Mouse (Mus musculus): Measurements from ENCODE around the gene Dpf1. TPM values are rescaled to one million over a fixed set of nuclear protein-coding genes. Genes with fewer than 3 reads are reported as not detected.

Gene Dpf1
- polyA plus RNA-seq, 1 experiment from 2014 or later, result 2.2 TPM

DNA sequence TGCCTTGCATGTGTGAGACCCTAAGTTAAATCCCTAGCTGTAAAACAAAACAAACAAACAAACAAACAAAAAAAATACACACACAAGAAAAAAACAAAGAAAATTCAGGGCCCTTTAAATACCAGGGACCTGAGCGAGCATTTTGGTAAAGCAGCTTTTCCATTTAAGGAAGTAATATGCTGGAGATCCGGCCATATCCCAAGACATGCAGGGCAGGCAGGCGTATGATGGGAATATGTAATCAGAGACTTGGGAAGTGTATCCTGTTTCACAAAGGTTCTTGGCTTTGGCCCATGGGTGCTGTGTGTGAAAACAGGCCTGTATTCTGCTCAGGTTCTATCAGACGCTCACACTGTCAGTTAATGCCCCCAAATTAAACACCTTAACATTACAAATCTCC lies 26.2 kb upstream of the Dpf1 start:
- ATAC-seq (ENCODE audit: insufficient number of reproducible peaks, low FRiP score), result no peak
- Histone ChIP-seq H3K9ac (no peak overlapping the region), H3K4me2 (no peak overlapping the region), H3K36me3 (no peaks in the 10 kb centered on the region), H3K9me3 (replicated peaks) (no peaks in the 10 kb centered on the region), H3K27ac (ENCODE audit: poor library complexity, severe bottlenecking) (no peak overlapping the region), H3K4me1 (replicated peaks) (peaks cover 46% of the 10 kb centered on the region), H3K4me3 (no peak overlapping the region), H3K27me3 (replicated peaks) (peaks cover 8% of the 10 kb centered on the region)
- 81% methylated on average over 4 of the region's 4 CpGs for WGBS

DNA sequence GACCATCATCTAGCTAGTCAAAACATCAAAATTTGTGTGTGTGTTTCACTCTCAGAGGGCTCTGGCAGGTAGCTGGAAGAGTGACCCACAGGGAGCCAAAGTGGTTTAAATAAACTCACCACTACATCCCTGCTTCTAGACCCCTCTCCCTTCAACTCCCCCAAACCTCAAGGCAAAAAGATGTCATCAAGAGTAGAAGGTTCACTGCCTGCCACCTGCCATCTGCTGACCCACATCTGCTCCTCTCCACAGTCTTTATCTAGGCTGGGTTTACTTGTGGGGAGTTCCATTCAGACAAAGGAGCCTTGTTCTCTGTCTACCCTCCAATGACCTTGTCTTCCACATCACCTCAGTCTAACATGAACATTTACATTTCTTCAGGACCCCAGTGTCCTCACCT lies 24.5 kb upstream of the Dpf1 start:
- 0 out of 2 replicates have a peak, but pooled peaks have one; percentile 1 for ATAC-seq (ENCODE audit: insufficient number of reproducible peaks, low FRiP score)
- Histone ChIP-seq H3K4me3 (no peak overlapping the region), H3K4me2 (no peak overlapping the region), H3K9ac (no peak overlapping the region), H3K36me3 (no peaks in the 10 kb centered on the region), H3K4me1 (replicated peaks) (peaks cover 37% of the 10 kb centered on the region), H3K27me3 (replicated peaks) (peaks cover 16% of the 10 kb centered on the region), H3K27ac (ENCODE audit: poor library complexity, severe bottlenecking) (peak overlapping the region; percentile 30), H3K9me3 (replicated peaks) (no peaks in the 10 kb centered on the region)

DNA sequence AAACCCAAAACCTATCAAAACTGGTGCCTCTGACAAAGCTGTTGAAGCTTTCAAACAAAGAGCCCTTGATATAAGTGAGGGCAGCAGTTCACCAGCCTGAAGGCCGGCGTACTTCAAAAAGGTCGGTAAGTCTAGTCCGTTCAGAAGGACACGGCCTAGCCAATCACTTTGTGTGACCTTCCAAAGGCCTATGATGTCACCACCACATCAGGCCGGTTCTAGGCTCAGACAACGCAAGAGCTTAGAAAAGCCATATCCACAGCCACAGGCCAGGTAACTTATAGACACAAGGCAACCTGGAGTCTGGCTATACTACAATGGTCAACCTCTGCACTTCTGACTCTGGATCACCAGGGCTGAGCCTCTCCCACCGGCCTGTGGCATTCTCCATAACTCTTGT lies 23.8 kb upstream of the Dpf1 start:
- Histone ChIP-seq H3K9ac (no peak overlapping the region), H3K9me3 (replicated peaks) (no peaks in the 10 kb centered on the region), H3K4me3 (no peak overlapping the region), H3K4me1 (replicated peaks) (peaks cover 30% of the 10 kb centered on the region), H3K36me3 (no peaks in the 10 kb centered on the region), H3K27ac (ENCODE audit: poor library complexity, severe bottlenecking) (peak overlapping the region; percentile 44), H3K27me3 (replicated peaks) (peaks cover 21% of the 10 kb centered on the region), H3K4me2 (peak overlapping the region; percentile 91)
- peak; percentile 58 for ATAC-seq (ENCODE audit: insufficient number of reproducible peaks, low FRiP score)
- 23% methylated on average over 8 of the region's 8 CpGs for WGBS

DNA sequence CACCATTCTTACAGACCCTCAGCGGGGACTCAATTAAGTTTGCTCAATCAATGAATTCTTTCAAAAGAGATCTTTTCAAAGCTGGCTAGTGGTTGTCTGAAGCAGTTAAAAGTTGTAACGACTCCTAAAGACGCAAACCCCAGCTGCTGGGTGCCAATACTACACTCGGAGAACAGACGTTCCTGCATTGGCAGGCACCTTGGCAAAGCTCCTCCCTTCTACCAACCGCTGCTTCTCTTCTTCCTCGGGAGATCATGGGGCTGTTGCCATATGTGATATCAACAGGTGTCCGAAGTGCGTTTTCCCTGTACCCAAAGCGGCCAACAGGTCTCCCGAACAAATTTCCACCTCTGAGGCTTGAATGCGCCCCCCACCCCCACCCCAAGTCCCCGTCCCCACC lies 22.9 kb upstream of the Dpf1 start:
- no peaks in the 10 kb centered on the region for H3K9me3 ChIP-seq (replicated peaks)
- no peaks in the 10 kb centered on the region for H3K36me3 ChIP-seq
- H3K27ac ChIP-seq (ENCODE audit: poor library complexity, severe bottlenecking), result peak overlapping the region; percentile 44; the same call in 1 of the 2 replicates
- no peak for ATAC-seq (ENCODE audit: insufficient number of reproducible peaks, low FRiP score)
- WGBS, result 15% methylated on average over 13 of the region's 13 CpGs
- H3K4me2 ChIP-seq, result peak overlapping the region; percentile 91
- H3K27me3 ChIP-seq (replicated peaks), result peaks cover 30% of the 10 kb centered on the region
- H3K9ac ChIP-seq, result peak overlapping the region; percentile 74
- peak overlapping the region; percentile 62 for H3K4me3 ChIP-seq
- peaks cover 30% of the 10 kb centered on the region for H3K4me1 ChIP-seq (replicated peaks)

DNA sequence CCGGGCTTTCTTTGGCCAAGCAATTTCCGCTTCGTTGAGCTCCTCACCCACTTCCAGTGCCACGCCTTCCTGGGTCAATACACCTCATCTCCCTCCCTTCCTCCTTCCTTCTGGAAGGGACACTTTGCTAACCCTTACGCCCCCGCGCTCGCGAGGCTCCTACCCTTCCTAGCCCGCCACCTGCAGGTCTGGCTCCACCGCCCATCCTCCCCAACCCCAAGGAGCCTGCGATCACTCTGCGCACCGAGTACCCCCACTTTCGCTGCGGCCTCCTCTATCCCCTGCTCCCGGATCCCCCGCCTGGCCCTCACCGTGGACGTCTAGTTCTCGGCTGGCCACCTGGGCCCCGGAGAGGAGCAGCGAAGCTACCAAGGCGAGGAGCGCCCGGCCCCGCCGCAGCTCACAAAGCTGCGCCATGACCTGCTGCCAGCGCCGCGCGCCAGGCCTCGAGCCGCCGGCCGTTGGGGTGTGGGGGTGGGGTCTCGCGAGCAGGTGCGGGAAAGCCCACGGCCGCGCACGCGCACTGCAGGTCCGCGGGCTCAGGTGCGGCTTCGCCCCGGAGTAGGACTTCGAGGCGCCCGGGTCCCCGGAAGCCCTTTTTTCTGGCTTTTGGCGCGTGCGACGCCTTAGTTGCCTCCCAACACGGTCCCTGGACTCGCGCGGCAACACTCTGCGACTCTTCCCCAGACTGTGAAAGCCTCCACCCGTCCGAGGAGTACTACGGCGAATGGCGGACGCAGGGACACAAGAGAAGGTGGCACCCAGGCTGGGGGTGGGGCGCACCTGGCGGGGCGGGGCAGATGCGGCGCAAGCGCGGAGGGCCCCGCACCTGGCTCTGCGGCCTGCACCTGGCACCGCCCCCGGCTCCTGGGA lies 22.3 kb upstream of the Dpf1 start, which contains the start of gene Spint2:
TSS of gene Spint2 (minus strand) at position 712 of the 873 bp plus-strand sequence.
- Histone ChIP-seq H3K27me3 (replicated peaks) (peaks cover 35% of the 10 kb centered on the region), H3K36me3 (no peaks in the 10 kb centered on the region)

DNA sequence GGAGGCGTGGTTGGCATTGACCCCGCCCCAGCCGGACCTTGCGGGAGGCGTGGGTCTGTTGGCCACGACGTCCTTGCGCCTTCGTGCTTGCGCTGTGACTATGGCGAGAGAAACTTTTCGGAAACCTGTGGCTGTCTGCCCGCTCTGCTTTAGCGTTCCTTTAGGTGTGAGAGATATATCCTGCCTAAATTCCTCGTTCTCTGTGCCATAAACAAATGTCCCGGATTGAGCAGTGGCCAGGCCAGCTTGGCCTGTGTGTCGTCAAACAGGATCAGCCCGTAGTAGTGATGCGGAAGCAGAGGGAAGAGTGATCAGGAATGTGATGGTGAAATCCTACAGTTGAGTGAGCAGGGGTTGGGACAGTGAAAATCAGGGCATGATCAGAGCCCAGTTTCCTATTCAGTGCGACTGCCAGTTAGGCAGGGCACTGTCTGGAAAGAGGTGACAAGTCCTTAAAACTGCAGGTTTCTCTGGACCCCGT lies 21.6 kb upstream of the Dpf1 start:
- H3K4me2 ChIP-seq, result peak overlapping the region; percentile 91
- H3K4me3 ChIP-seq, result peak overlapping the region; percentile 62
- H3K27me3 ChIP-seq (replicated peaks), result peaks cover 38% of the 10 kb centered on the region
- peak overlapping the region; percentile 74 for H3K9ac ChIP-seq
- no peaks in the 10 kb centered on the region for H3K9me3 ChIP-seq (replicated peaks)
- peak; percentile 33; the same call in 1 of the 2 replicates for ATAC-seq (ENCODE audit: insufficient number of reproducible peaks, low FRiP score)
- H3K36me3 ChIP-seq, result no peaks in the 10 kb centered on the region
- H3K4me1 ChIP-seq (replicated peaks), result peaks cover 27% of the 10 kb centered on the region
- 12% methylated on average over 21 of the region's 21 CpGs for WGBS
- no peak overlapping the region for H3K27ac ChIP-seq (ENCODE audit: poor library complexity, severe bottlenecking)

More for the DNA sequence above, 22.3 kb upstream of the Dpf1 start, which contains the start of gene Spint2:
- WGBS, result under 1% methylated on average over 80 of the region's 80 CpGs
- Histone ChIP-seq H3K9ac (peak within 1 kb of the TSS; percentile 74), H3K27ac (ENCODE audit: poor library complexity, severe bottlenecking) (0 out of 2 replicates have a peak within 1 kb of the TSS, but pooled peaks have one; percentile 19), H3K4me2 (peak within 1 kb of the TSS; percentile 91), H3K9me3 (replicated peaks) (no peaks in the 10 kb centered on the region), H3K4me3 (peak within 1 kb of the TSS; percentile 62), H3K4me1 (replicated peaks) (peaks cover 30% of the 10 kb centered on the region)
- peak; percentile 61 for ATAC-seq (ENCODE audit: insufficient number of reproducible peaks, low FRiP score)

DNA sequence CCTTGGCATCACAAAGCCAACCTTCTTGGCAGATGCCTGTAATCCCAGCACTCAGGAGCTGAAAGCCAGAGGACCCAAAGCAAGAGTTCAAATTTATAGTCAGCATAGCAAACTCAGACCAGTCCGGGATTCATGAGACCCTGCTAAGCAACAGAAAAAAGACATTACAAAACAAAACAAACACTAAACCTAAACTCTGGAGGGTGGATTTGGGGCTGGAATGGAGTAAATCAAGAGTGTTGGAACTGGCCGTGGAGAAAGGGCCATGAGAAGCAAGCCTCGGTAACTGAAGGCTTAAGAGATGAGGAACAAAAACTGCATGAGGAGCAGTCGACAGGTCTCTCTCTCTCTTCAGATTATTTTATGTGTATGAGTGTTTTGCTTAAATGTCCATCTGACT lies 19.9 kb upstream of the Dpf1 start:
- Histone ChIP-seq H3K4me2 (no peak overlapping the region), H3K27me3 (replicated peaks) (peaks cover 50% of the 10 kb centered on the region), H3K4me3 (no peak overlapping the region), H3K9me3 (replicated peaks) (no peaks in the 10 kb centered on the region), H3K4me1 (replicated peaks) (peaks cover 31% of the 10 kb centered on the region), H3K27ac (ENCODE audit: poor library complexity, severe bottlenecking) (no peak overlapping the region), H3K9ac (no peak overlapping the region), H3K36me3 (no peaks in the 10 kb centered on the region)
- no peak for ATAC-seq (ENCODE audit: insufficient number of reproducible peaks, low FRiP score)
- 78% methylated on average over 4 of the region's 4 CpGs for WGBS

DNA sequence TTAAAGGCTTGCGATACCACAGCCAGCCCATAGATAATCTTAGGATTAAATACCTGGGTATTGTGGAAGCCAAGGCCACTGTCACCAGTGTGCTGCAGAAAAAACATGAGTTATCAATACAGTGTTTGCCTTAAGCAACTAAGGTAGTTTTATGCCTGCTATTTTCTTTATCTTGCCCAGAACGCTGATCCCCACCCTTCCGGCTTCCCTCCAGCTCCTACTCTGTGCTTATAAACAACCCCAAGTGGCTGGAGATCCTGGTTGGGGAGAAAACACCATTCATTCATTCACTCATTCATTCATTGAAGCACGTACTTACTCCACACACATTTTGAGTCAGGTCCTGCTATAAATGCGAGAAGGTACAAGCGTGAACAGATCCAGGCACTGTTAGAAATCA lies 19.2 kb upstream of the Dpf1 start:
- H3K9ac ChIP-seq, result no peak overlapping the region
- H3K9me3 ChIP-seq (replicated peaks), result no peaks in the 10 kb centered on the region; the same call in 1 of the 2 replicates
- no peak overlapping the region for H3K4me3 ChIP-seq
- no peaks in the 10 kb centered on the region for H3K36me3 ChIP-seq
- peaks cover 50% of the 10 kb centered on the region for H3K27me3 ChIP-seq (replicated peaks)
- no peak overlapping the region for H3K4me2 ChIP-seq
- peaks cover 34% of the 10 kb centered on the region for H3K4me1 ChIP-seq (replicated peaks)
- 81% methylated on average over 6 of the region's 6 CpGs for WGBS
- no peak for ATAC-seq (ENCODE audit: insufficient number of reproducible peaks, low FRiP score)
- H3K27ac ChIP-seq (ENCODE audit: poor library complexity, severe bottlenecking), result no peak overlapping the region

DNA sequence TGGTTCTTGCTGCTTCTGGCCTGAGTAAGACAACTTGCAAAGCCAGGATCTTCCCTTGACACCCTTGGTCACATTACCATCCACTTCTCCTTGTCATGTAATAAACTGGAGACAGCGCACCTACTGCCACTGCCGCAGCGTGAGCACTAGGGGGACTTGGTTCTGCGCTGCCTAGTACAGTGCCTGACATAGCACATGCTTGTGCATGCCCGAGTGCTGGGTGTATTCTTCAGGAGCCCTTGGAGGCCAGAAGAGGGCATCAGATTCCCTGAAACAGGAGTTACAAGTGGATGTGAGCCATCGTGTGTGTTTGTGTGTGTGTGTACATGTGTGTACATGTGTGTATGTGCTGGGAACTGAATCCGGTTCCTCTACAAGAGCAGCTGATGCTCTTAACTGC lies 16.3 kb upstream of the Dpf1 start:
- no peak overlapping the region for H3K27ac ChIP-seq (ENCODE audit: poor library complexity, severe bottlenecking)
- no peaks in the 10 kb centered on the region for H3K36me3 ChIP-seq
- peaks cover 59% of the 10 kb centered on the region for H3K27me3 ChIP-seq (replicated peaks)
- no peaks in the 10 kb centered on the region; the same call in 1 of the 2 replicates for H3K9me3 ChIP-seq (replicated peaks)
- peaks cover 33% of the 10 kb centered on the region for H3K4me1 ChIP-seq (replicated peaks)
- no peak for ATAC-seq (ENCODE audit: insufficient number of reproducible peaks, low FRiP score)
- 74% methylated on average over 7 of the region's 7 CpGs for WGBS
- no peak overlapping the region for H3K9ac ChIP-seq
- H3K4me3 ChIP-seq, result no peak overlapping the region
- H3K4me2 ChIP-seq, result no peak overlapping the region

DNA sequence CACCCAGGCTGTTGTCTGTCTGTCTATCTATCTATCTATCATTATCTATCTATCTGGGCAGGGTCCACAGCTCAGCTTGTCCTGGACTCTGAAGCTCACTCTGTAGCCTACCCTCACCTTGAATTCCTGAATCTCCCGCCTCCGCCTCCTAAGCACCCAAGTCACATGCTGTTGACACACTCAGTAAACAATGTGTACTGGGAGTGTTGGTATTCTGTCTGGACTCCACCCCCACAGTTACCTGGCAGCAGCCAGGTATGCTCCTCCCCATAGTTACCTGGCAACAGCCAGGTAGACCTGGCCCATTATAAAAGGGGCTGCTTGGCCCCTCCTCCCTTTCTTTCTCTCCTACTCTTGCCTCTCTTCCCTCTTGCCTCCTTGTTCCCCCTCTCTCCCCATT lies 15.7 kb upstream of the Dpf1 start:
- H3K27ac ChIP-seq (ENCODE audit: poor library complexity, severe bottlenecking), result no peak overlapping the region
- no peaks in the 10 kb centered on the region; the same call in 1 of the 2 replicates for H3K9me3 ChIP-seq (replicated peaks)
- H3K4me2 ChIP-seq, result no peak overlapping the region
- H3K9ac ChIP-seq, result no peak overlapping the region
- peaks cover 54% of the 10 kb centered on the region for H3K27me3 ChIP-seq (replicated peaks)
- H3K4me1 ChIP-seq (replicated peaks), result peaks cover 39% of the 10 kb centered on the region
- no peaks in the 10 kb centered on the region for H3K36me3 ChIP-seq
- WGBS, result 88% methylated on average over 2 of the region's 2 CpGs
- ATAC-seq (ENCODE audit: insufficient number of reproducible peaks, low FRiP score), result no peak
- H3K4me3 ChIP-seq, result no peak overlapping the region

DNA sequence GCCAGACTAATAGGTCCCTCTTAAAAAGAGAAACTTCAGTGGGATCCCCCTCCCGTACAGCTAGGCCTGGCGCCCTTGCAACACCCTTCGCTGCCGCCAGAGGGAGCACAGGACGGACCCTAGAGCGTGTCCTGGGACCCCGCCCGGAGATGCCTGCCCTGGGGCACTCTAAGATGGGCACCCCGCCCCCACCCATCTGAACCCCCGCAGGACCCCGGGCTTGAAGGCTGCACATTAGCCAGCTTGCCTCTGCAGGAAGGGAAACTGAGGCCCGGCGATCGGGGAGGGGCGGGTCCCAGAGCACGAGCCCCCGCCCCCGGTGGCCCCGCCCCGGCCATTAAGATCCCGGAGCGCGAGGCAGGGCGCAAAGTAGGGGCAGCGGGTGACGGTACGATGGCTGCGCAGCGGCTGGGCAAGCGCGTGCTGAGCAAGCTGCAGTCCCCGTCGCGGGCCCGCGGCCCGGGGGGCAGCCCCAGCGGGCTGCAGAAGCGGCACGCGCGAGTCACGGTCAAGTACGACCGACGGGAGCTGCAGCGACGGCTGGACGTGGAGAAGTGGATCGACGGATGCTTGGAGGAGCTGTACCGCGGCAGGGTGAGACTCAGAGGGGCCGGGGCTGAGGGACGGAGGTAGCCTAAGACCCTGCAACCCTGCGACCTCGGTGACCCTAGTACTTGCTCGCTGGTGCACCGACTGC lies 14.7 kb upstream of the Dpf1 start, which contains the start of gene Ppp1r14a:
TSS of gene Ppp1r14a (plus strand) at position 367 of the 697 bp plus-strand sequence.
- H3K9ac ChIP-seq, result peak within 1 kb of the TSS; percentile 76
- H3K4me1 ChIP-seq (replicated peaks), result peaks cover 43% of the 10 kb centered on the region
- peak within 1 kb of the TSS; percentile 55 for H3K27ac ChIP-seq (ENCODE audit: poor library complexity, severe bottlenecking)
- H3K4me3 ChIP-seq, result peak within 1 kb of the TSS; percentile 61
- H3K27me3 ChIP-seq (replicated peaks), result peaks cover 59% of the 10 kb centered on the region
- under 1% methylated on average over 59 of the region's 59 CpGs for WGBS
- H3K36me3 ChIP-seq, result no peaks in the 10 kb centered on the region
- no peaks in the 10 kb centered on the region; the same call in 1 of the 2 replicates for H3K9me3 ChIP-seq (replicated peaks)
- ATAC-seq (ENCODE audit: insufficient number of reproducible peaks, low FRiP score), result 0 out of 2 replicates have a peak, but pooled peaks have one; percentile 49
- H3K4me2 ChIP-seq, result peak within 1 kb of the TSS; percentile 92
